Mouse (Mus musculus) monocyte, adult 59 days (primary cell): ENCODE data around the gene Cldn34c2. TPM values are rescaled to one million over a fixed set of nuclear protein-coding genes. Genes with fewer than 3 reads are reported as not detected.

Experiments
- total RNA-seq, 2 experiments: library from RNA; stranded (reverse); gene quantifications; one replicate each; pipeline ENCODE4 v1.2.4; 2023

Gene Cldn34c2
- total RNA-seq: not detected

GRCm38 (mm10) chrX:123581400-123581799 lies at the start of gene Cldn34c2:
Cldn34c2 (plus strand) TSS chrX:123581700.

Other genes starting within 250 kb of the Cldn34c2 start
- not detected for gene Gm17467, start 123.1 kb downstream of the Cldn34c2 start, total RNA-seq
- not detected for gene Cldn34c3, start 212.0 kb downstream of the Cldn34c2 start, total RNA-seq